ENCODE assay signal across 20 mouse cellular contexts in genomic region chr3:136794426-136795217, GRCm38 (mm10).
DNase-seq lines count a peak whose midpoint lies in the region; ATAC-seq lines count a peak whose summit lies in the region.
"Had no signal": no experiment of that assay in that cellular context is flagged by ENCODE, and none has a peak within 500 bp of the region (broad histone marks: within the 10 kb centered on the region; RNA-seq: fewer than 3 reads in every experiment).

No protein-coding gene starts in this region.

- H3K4me1 ChIP-seq in heart, embryonic 13.5 days, result peaks cover 34% of the 10 kb centered on the region
- peaks cover 14% of the 10 kb centered on the region for H3K4me1 ChIP-seq in liver, embryonic 16.5 days (ENCODE audit: control insufficient read depth, low read depth, low read length)
- peaks cover 53% of the 10 kb centered on the region for H3K4me1 ChIP-seq in liver, embryonic 12.5 days
- H3K4me1 ChIP-seq in brown adipose tissue, adult 24 weeks (ENCODE audit: control insufficient read depth, insufficient read depth, insufficient read length, low read length), result peaks cover 22% of the 10 kb centered on the region

- H3K9me3 ChIP-seq in heart, embryonic 13.5 days, result no peaks in the 10 kb centered on the region
- H3K9me3 ChIP-seq in liver, embryonic 16.5 days (replicated peaks; ENCODE audit: control insufficient read depth, low read length), result no peaks in the 10 kb centered on the region
- no peaks in the 10 kb centered on the region for H3K9me3 ChIP-seq in liver, embryonic 12.5 days (replicated peaks)
- H3K9me3 ChIP-seq: hindbrain, embryonic 10.5 days; liver, embryonic 15.5 days had no signal

- 0 out of 2 replicates have a peak overlapping the region, but pooled peaks have one; percentile 6 for H3K27ac ChIP-seq in heart, embryonic 13.5 days (replicated peaks)
- peak overlapping the region; percentile 33; the same call in 1 of the 2 replicates for H3K27ac ChIP-seq in liver, embryonic 16.5 days (ENCODE audit: low read length)
- H3K27ac ChIP-seq in liver, embryonic 12.5 days, result no peak overlapping the region
- H3K27ac ChIP-seq in brown adipose tissue, adult 24 weeks (replicated peaks; ENCODE audit: low read depth, low read length), result peak overlapping the region; percentile 57; the same call in 1 of the 2 replicates
- H3K27ac ChIP-seq: hindbrain, embryonic 10.5 days; hindbrain, postnatal 0 days; layer of hippocampus, adult 2 months; liver, embryonic 15.5 days had no signal

- H3K9ac ChIP-seq in heart, embryonic 13.5 days, result no peak overlapping the region
- H3K9ac ChIP-seq in liver, embryonic 16.5 days (ENCODE audit: low read depth, low read length), result no peak overlapping the region
- H3K9ac ChIP-seq in liver, embryonic 12.5 days, result no peak overlapping the region
- H3K9ac ChIP-seq: liver, embryonic 15.5 days had no signal

- no peak overlapping the region for H3K4me2 ChIP-seq in heart, embryonic 13.5 days
- H3K4me2 ChIP-seq in liver, embryonic 16.5 days (ENCODE audit: low read depth, low read length), result no peak overlapping the region
- no peak overlapping the region for H3K4me2 ChIP-seq in liver, embryonic 12.5 days
- H3K4me2 ChIP-seq: liver, embryonic 15.5 days; midbrain, embryonic 11.5 days had no signal

- H3K27me3 ChIP-seq in heart, embryonic 13.5 days (replicated peaks), result no peaks in the 10 kb centered on the region
- H3K27me3 ChIP-seq in liver, embryonic 16.5 days (ENCODE audit: control insufficient read depth, insufficient read depth, low read depth, low read length), result no peaks in the 10 kb centered on the region
- no peaks in the 10 kb centered on the region for H3K27me3 ChIP-seq in liver, embryonic 12.5 days (replicated peaks)
- H3K27me3 ChIP-seq: liver, embryonic 15.5 days had no signal

- no peak for DNase-seq in heart, adult 9 months (ENCODE audit: low spot score in 2 of 2)
- DNase-seq in layer of hippocampus, adult 9-10 months (ENCODE audit: low spot score), result no peak
- no peak for DNase-seq in urinary bladder, postnatal 10 days (ENCODE audit: low spot score)
- DNase-seq: adrenal gland, postnatal 10 days; cerebellum, adult 11 months; cerebellum, postnatal 25 days; embryo, embryonic 11 days; lung, postnatal 36 days; thymus, postnatal 14 days had no signal

- H3K4me3 ChIP-seq in heart, embryonic 13.5 days, result no peak overlapping the region
- no peak overlapping the region for H3K4me3 ChIP-seq in liver, embryonic 16.5 days (ENCODE audit: low read depth, low read length)
- H3K4me3 ChIP-seq in liver, embryonic 12.5 days, result no peak overlapping the region
- no peak overlapping the region for H3K4me3 ChIP-seq in brown adipose tissue, adult 24 weeks (ENCODE audit: insufficient read depth, low read depth, low read length)
- H3K4me3 ChIP-seq: hindbrain, embryonic 10.5 days; layer of hippocampus, adult 2 months; liver, embryonic 15.5 days had no signal

- WGBS in heart, embryonic 13.5 days, result 70% methylated on average over 7 of the region's 7 CpGs
- WGBS in liver, embryonic 16.5 days (ENCODE audit: insufficient replicate concordance), result 42% methylated on average over 7 of the region's 7 CpGs
- 44% methylated on average over 7 of the region's 7 CpGs for WGBS in liver, embryonic 12.5 days (ENCODE audit: insufficient replicate concordance)

- H3K36me3 ChIP-seq in heart, embryonic 13.5 days, result peaks cover 13% of the 10 kb centered on the region
- H3K36me3 ChIP-seq in liver, embryonic 16.5 days (ENCODE audit: control insufficient read depth, insufficient read depth), result no peaks in the 10 kb centered on the region
- H3K36me3 ChIP-seq in liver, embryonic 12.5 days, result peaks cover 5% of the 10 kb centered on the region; the same call in 1 of the 2 replicates
- H3K36me3 ChIP-seq: hindbrain, embryonic 10.5 days; liver, embryonic 15.5 days had no signal

- no peak for ATAC-seq in heart, embryonic 13.5 days (ENCODE audit: extremely low read depth, insufficient number of reproducible peaks, low FRiP score, low TSS enrichment)
- ATAC-seq in liver, embryonic 16.5 days (ENCODE audit: low read depth), result no peak
- no peak for ATAC-seq in liver, embryonic 12.5 days
- ATAC-seq: forebrain, embryonic 16.5 days; hindbrain, postnatal 0 days; intestine, postnatal 0 days had no signal
